Mouse (Mus musculus): ENCODE data around the gene Txnrd2. TPM values are rescaled to one million over a fixed set of nuclear protein-coding genes. Genes with fewer than 3 reads are reported as not detected.

Txnrd2 gene
- polyA plus RNA-seq, 1 experiment from 2014 or later, result 39.6 TPM

- Histone ChIP-seq H3K4me2 (ENCODE audit: low read depth, low read length) (peak within 1 kb of the TSS; percentile 98), H3K9ac (ENCODE audit: low read length) (peak within 1 kb of the TSS; percentile 94), H3K4me1 (ENCODE audit: control insufficient read depth, insufficient read depth, low read length) (peaks cover 12% of the 10 kb centered on the region), H3K4me3 (ENCODE audit: low read length) (peak within 1 kb of the TSS; percentile 94), H3K27me3 (ENCODE audit: control insufficient read depth, insufficient read depth, low read length) (no peaks in the 10 kb centered on the region), H3K9me3 (replicated peaks; ENCODE audit: control insufficient read depth, low read length) (no peaks in the 10 kb centered on the region), H3K27ac (ENCODE audit: low read length) (peak within 1 kb of the TSS; percentile 87), H3K36me3 (ENCODE audit: control insufficient read depth, insufficient read depth) (peaks cover 12% of the 10 kb centered on the region; the same call in 1 of the 2 replicates)
- WGBS, result under 1% methylated on average over 51 of the region's 51 CpGs
- ATAC-seq (replicated peaks; ENCODE audit: extremely low read depth, insufficient read depth, low FRiP score), result peak; percentile 95
Measured at GRCm38 (mm10) chr16:18498558-18498990, 72.4 kb downstream of the Txnrd2 start, which contains the start of the genes Gnb1l and Rtl10. Gene Gnb1l (plus strand): TSS chr16:18498713. Gene Rtl10 (plus strand): TSS chr16:18498901.

GRCm38 (mm10) chr16:18498996-18499395, 72.8 kb downstream of the Txnrd2 start:
- Histone ChIP-seq H3K9ac (ENCODE audit: low read length) (peak overlapping the region; percentile 94), H3K9me3 (replicated peaks; ENCODE audit: control insufficient read depth, low read length) (no peaks in the 10 kb centered on the region), H3K27ac (ENCODE audit: low read length) (peak overlapping the region; percentile 67), H3K27me3 (ENCODE audit: control insufficient read depth, insufficient read depth, low read length) (no peaks in the 10 kb centered on the region), H3K4me1 (ENCODE audit: control insufficient read depth, insufficient read depth, low read length) (peaks cover 12% of the 10 kb centered on the region), H3K4me2 (ENCODE audit: low read depth, low read length) (peak overlapping the region; percentile 98), H3K36me3 (ENCODE audit: control insufficient read depth, insufficient read depth) (peaks cover 12% of the 10 kb centered on the region; the same call in 1 of the 2 replicates), H3K4me3 (ENCODE audit: low read length) (peak overlapping the region; percentile 94)
- peak; percentile 38 for ATAC-seq (replicated peaks; ENCODE audit: extremely low read depth, insufficient read depth, low FRiP score)
- 1% methylated on average over 24 of the region's 24 CpGs for WGBS

DNA sequence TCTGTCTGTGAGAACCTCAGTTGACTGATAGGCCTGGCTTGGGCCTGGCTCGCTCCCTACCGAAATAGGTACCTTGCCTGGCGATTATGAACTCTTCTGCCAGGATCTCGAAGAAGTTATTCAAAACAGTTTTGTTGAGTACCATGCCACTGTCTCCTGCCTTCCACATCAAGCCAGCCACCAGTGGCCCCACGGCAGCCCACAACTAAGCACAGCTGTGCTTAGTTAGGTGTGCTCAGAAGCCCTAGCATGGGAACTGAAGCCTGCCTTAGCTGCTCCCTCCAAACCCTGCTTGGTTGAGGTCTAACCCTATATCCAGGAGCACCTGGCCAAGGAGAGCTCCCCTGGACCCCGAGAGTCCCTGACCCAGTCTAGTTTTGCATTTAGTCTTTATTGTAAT, 75.3 kb downstream of the Txnrd2 start:
- Histone ChIP-seq H3K27ac (ENCODE audit: low read length) (no peak overlapping the region), H3K27me3 (ENCODE audit: control insufficient read depth, insufficient read depth, low read length) (no peaks in the 10 kb centered on the region), H3K4me1 (ENCODE audit: control insufficient read depth, insufficient read depth, low read length) (peaks cover 12% of the 10 kb centered on the region), H3K4me3 (ENCODE audit: low read length) (no peak overlapping the region), H3K4me2 (ENCODE audit: low read depth, low read length) (no peak overlapping the region), H3K36me3 (ENCODE audit: control insufficient read depth, insufficient read depth) (peaks cover 12% of the 10 kb centered on the region; the same call in 1 of the 2 replicates), H3K9ac (ENCODE audit: low read length) (no peak overlapping the region), H3K9me3 (replicated peaks; ENCODE audit: control insufficient read depth, low read length) (no peaks in the 10 kb centered on the region)
- 81% methylated on average over 6 of the region's 6 CpGs for WGBS
- ATAC-seq (replicated peaks; ENCODE audit: extremely low read depth, insufficient read depth, low FRiP score), result no peak

- H3K9me3 ChIP-seq (replicated peaks; ENCODE audit: control insufficient read depth, low read length), result no peaks in the 10 kb centered on the region
- no peak for ATAC-seq (replicated peaks; ENCODE audit: extremely low read depth, insufficient read depth, low FRiP score)
- 0 out of 2 replicates have a peak overlapping the region, but pooled peaks have one; percentile 9 for H3K27ac ChIP-seq (ENCODE audit: low read length)
- no peak overlapping the region for H3K4me2 ChIP-seq (ENCODE audit: low read depth, low read length)
- 81% methylated on average over 14 of the region's 14 CpGs for WGBS
- no peak overlapping the region for H3K9ac ChIP-seq (ENCODE audit: low read length)
- no peak overlapping the region for H3K4me3 ChIP-seq (ENCODE audit: low read length)
- H3K4me1 ChIP-seq (ENCODE audit: control insufficient read depth, insufficient read depth, low read length), result peaks cover 10% of the 10 kb centered on the region
- H3K27me3 ChIP-seq (ENCODE audit: control insufficient read depth, insufficient read depth, low read length), result no peaks in the 10 kb centered on the region
- H3K36me3 ChIP-seq (ENCODE audit: control insufficient read depth, insufficient read depth), result peaks cover 12% of the 10 kb centered on the region; the same call in 1 of the 2 replicates
Measured at GRCm38 (mm10) chr16:18503566-18504342, 77.6 kb downstream of the Txnrd2 start.

DNA sequence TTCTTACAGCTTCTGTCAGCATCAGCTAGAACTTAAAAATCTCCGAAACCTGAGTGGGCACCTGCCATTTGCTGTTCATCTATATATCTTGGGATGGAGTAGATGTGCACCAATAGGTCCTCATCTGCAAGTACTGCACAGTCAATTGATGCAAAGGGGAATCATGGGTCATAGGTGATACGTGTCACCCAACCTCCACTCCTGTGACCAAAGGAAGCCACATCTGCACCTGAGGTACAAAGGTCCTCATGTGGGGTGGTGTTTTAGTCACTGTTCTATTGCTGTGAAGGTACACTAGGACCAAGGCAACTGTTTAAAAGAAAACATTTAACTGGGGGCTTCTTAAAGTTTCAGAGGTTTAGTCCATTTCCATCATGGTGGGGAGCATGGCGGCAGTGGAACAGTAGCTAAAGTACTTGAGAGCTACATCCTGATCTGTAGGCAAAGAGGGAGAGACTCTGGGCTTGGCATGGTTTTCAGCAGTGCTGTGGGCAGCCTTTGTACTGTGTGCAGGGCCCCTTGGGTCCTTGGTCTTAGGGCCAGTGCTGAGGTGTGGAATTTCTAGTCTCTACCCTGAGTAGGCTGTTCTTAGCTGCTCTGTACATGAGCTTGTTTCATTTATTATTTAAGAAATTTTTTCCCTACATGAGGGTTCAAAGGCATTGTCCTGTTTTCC, 80.5 kb downstream of the Txnrd2 start:
- H3K4me2 ChIP-seq (ENCODE audit: low read depth, low read length), result no peak overlapping the region
- peaks cover 5% of the 10 kb centered on the region for H3K4me1 ChIP-seq (ENCODE audit: control insufficient read depth, insufficient read depth, low read length)
- H3K27ac ChIP-seq (ENCODE audit: low read length), result no peak overlapping the region
- no peaks in the 10 kb centered on the region for H3K9me3 ChIP-seq (replicated peaks; ENCODE audit: control insufficient read depth, low read length)
- no peak overlapping the region for H3K4me3 ChIP-seq (ENCODE audit: low read length)
- 93% methylated on average over 3 of the region's 3 CpGs for WGBS
- no peak overlapping the region for H3K9ac ChIP-seq (ENCODE audit: low read length)
- no peak for ATAC-seq (replicated peaks; ENCODE audit: extremely low read depth, insufficient read depth, low FRiP score)
- H3K27me3 ChIP-seq (ENCODE audit: control insufficient read depth, insufficient read depth, low read length), result no peaks in the 10 kb centered on the region
- H3K36me3 ChIP-seq (ENCODE audit: control insufficient read depth, insufficient read depth), result peaks cover 6% of the 10 kb centered on the region; the same call in 1 of the 2 replicates

GRCm38 (mm10) chr16:18507200-18507549, 81.0 kb downstream of the Txnrd2 start:
- H3K27ac ChIP-seq (ENCODE audit: low read length), result no peak overlapping the region
- no peaks in the 10 kb centered on the region for H3K27me3 ChIP-seq (ENCODE audit: control insufficient read depth, insufficient read depth, low read length)
- peaks cover 5% of the 10 kb centered on the region for H3K4me1 ChIP-seq (ENCODE audit: control insufficient read depth, insufficient read depth, low read length)
- no peak for ATAC-seq (replicated peaks; ENCODE audit: extremely low read depth, insufficient read depth, low FRiP score)
- H3K9me3 ChIP-seq (replicated peaks; ENCODE audit: control insufficient read depth, low read length), result no peaks in the 10 kb centered on the region
- 50% methylated on average over 1 of the region's 1 CpGs for WGBS
- no peak overlapping the region for H3K9ac ChIP-seq (ENCODE audit: low read length)
- H3K4me2 ChIP-seq (ENCODE audit: low read depth, low read length), result no peak overlapping the region
- 0 out of 2 replicates have a peak, but pooled peaks cover 3% of the 10 kb centered on the region for H3K36me3 ChIP-seq (ENCODE audit: control insufficient read depth, insufficient read depth)
- no peak overlapping the region for H3K4me3 ChIP-seq (ENCODE audit: low read length)

- H3K9ac ChIP-seq (ENCODE audit: low read length), result no peak overlapping the region
- H3K4me2 ChIP-seq (ENCODE audit: low read depth, low read length), result no peak overlapping the region
- H3K27me3 ChIP-seq (ENCODE audit: control insufficient read depth, insufficient read depth, low read length), result no peaks in the 10 kb centered on the region
- H3K36me3 ChIP-seq (ENCODE audit: control insufficient read depth, insufficient read depth), result no peaks in the 10 kb centered on the region
- ATAC-seq (replicated peaks; ENCODE audit: extremely low read depth, insufficient read depth, low FRiP score), result no peak
- no peak overlapping the region for H3K4me3 ChIP-seq (ENCODE audit: low read length)
- 77% methylated on average over 5 of the region's 5 CpGs for WGBS
- H3K9me3 ChIP-seq (replicated peaks; ENCODE audit: control insufficient read depth, low read length), result no peaks in the 10 kb centered on the region
- H3K4me1 ChIP-seq (ENCODE audit: control insufficient read depth, insufficient read depth, low read length), result peaks cover 5% of the 10 kb centered on the region
- H3K27ac ChIP-seq (ENCODE audit: low read length), result no peak overlapping the region
Measured at GRCm38 (mm10) chr16:18511741-18512140, 85.6 kb downstream of the Txnrd2 start.

- H3K36me3 ChIP-seq (ENCODE audit: control insufficient read depth, insufficient read depth), result no peaks in the 10 kb centered on the region
- 53% methylated on average over 6 of the region's 6 CpGs for WGBS
- H3K4me2 ChIP-seq (ENCODE audit: low read depth, low read length), result no peak overlapping the region
- H3K27me3 ChIP-seq (ENCODE audit: control insufficient read depth, insufficient read depth, low read length), result no peaks in the 10 kb centered on the region
- no peaks in the 10 kb centered on the region for H3K9me3 ChIP-seq (replicated peaks; ENCODE audit: control insufficient read depth, low read length)
- H3K4me1 ChIP-seq (ENCODE audit: control insufficient read depth, insufficient read depth, low read length), result peaks cover 2% of the 10 kb centered on the region; the same call in 1 of the 2 replicates
- no peak overlapping the region for H3K27ac ChIP-seq (ENCODE audit: low read length)
- H3K9ac ChIP-seq (ENCODE audit: low read length), result no peak overlapping the region
- ATAC-seq (replicated peaks; ENCODE audit: extremely low read depth, insufficient read depth, low FRiP score), result no peak
- no peak overlapping the region for H3K4me3 ChIP-seq (ENCODE audit: low read length)
Measured at GRCm38 (mm10) chr16:18513508-18513907, 87.3 kb downstream of the Txnrd2 start.

DNA sequence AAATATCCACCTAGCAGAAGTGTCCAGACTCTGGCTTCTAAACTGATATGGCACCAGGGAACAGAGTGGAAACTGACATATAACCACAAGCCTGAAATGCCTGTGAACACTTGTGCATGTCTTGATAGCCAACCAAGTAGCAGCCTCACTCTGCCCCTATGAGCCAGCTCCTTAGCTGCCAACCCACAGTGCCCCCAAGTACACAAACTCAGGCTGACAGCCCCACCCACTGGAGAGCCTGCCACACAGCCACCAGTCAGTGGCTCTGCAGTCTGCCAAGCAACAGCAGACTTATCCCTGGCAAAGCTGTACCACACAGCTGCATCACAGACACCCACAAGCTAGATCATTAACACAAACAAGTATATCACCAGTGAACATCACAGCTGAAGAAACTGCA, 91.9 kb downstream of the Txnrd2 start:
- Histone ChIP-seq H3K36me3 (ENCODE audit: control insufficient read depth, insufficient read depth) (no peaks in the 10 kb centered on the region), H3K9me3 (replicated peaks; ENCODE audit: control insufficient read depth, low read length) (no peaks in the 10 kb centered on the region), H3K4me1 (ENCODE audit: control insufficient read depth, insufficient read depth, low read length) (no peaks in the 10 kb centered on the region), H3K27me3 (ENCODE audit: control insufficient read depth, insufficient read depth, low read length) (no peaks in the 10 kb centered on the region), H3K4me3 (ENCODE audit: low read length) (no peak overlapping the region), H3K4me2 (ENCODE audit: low read depth, low read length) (no peak overlapping the region), H3K9ac (ENCODE audit: low read length) (no peak overlapping the region), H3K27ac (ENCODE audit: low read length) (no peak overlapping the region)
- 0 out of 2 replicates have a peak, but pooled peaks have one; percentile 45 for ATAC-seq (replicated peaks; ENCODE audit: extremely low read depth, insufficient read depth, low FRiP score)

All from heart, embryonic 16.5 days (tissue).